Mouse (Mus musculus) c-Kit-positive CD71-positive TER-119-positive erythroid progenitor cells, embryonic 14.5 days (primary cell): ENCODE measurements around the gene Drc1.

Experiments used
- DNase-seq: peaks from one replicate; pipeline ENCODE4 v3.0.0-alpha.2; 2013; ENCODE audit warnings: low spot score

Gene Drc1

DNA sequence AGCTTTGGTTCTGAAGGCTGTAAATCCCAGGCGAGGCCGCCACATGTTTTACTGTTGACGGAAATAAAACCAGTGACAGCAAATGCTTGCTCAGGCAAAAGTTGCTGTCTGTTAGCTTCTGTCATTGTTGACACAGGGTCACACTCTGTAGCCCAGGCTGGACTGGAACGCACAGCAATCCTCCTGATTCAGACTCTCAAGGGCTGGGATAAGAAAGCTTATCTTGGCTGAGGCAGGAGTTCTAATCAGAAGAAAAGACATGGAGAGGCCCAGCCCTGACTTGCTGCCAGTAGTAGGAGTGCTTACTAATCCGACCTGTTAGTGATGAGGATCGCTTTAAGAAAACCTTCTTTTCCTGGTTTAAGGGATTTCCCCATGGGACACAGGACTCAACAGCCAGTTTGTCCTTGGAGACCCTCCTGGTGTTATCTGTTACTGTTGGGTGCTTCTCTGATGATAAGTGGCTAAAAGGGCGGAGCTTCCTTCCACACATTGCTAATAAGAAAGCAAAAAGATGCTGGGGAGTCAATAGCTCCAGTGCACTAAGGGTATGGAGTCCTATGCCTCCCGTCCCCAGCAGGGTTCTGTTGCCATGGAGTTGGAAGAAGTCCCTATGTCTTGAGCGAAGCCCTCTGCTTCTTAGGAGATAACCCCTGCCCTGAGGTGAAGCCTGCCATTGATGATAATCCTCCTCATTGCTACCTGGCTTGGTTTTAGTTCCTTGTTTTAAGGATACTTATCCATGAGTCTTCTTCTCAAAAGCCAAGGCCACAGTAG lies 6.1 kb downstream of the Drc1 start:
- DNase-seq: peak; percentile 71

DNA sequence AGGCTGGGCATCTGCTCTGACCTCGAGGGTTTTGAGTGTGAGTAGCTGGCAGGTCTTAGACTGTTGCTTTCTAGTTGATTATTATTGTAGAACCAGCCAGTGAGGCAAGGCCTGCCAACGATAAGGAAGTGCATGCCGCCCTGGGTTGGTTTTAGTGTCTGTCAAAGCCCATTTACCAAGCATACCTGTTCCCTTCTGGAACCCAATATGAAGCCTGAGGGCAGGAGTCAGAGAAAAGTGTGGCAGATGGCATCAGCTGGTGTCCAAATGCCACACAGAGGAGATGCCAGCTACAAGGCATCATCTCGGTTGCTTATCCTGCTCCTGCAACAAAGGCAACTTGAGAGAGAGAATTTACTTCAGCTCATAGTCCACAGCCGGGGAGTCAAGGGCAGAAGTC lies 59.6 kb downstream of the Drc1 start:
- DNase-seq: no peak

DNA sequence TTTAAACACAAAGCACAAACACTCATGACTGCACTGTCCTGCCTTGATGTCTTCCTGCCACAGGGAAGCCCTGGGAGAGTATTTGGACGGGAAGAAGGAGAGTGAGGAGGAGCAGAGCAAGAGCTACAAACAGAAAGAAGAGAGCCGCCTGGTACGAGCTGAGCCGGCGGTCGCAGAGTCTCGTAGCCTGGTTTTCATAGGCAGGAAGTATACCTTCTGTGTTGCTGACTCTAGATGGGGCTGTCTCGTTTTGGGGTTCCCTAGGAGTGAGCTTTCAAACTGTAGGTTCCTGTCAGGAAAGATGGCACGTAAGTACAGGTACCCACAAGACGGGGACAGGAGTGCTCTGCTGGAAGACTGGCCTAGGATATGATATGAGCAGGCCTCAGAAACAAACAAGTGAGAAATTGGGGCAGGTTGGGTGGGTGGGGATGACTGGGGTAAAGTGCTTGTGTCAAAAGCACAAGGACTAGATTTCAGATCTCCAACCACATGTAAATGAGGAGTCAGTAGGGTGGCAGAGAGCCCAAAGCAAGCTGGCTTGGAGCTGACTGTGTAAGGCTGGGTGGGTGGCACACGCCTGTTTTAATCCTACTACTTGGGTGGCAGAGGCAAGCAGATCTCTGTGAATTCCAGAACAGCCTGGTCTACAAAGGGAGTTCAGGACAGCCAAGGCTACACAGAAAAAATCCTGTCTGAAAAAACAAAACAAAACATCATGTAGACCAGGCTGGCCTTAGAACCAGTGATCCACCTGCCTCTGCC lies 60.6 kb downstream of the Drc1 start:
- no peak for DNase-seq

DNA sequence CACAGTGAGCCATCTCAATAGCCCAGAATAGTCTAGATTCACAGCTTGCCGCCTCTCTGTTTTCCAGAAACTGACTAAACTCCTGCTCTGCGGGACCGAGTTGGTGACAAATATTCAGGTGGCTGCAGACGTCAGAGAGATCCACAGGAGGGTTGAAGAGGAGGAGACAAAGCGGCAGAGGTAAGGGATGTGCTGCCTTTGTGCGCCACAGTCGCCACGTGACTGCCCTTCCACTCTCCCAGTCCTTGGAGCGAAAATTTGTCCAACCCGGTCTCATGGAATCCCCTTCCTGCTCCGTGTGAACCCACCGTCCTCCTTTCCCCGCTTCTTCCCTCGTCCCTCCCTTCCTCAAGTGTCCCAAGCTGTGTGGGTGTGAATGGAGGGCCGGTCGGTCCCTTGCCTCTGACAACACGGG lies 61.4 kb downstream of the Drc1 start:
- no peak for DNase-seq

DNA sequence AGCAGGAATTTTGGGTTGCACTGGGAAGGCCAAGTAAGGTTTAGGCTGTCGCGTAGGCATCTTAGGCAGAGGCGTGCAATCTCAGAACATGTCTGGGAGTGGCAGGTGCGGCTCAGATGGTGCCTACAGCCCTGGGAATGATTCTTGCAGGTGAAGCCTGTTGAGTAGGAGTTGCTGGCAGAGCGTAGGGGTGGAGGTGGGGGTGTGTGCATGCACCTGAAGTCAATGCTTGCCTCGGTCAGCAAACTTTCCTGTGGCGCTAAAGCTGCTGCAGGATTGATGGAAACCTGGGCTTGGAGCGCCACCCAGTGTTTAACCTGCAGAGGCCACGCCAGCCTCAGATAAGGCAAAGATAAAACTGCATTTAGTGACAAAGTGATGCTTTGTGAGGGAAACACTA lies 61.9 kb downstream of the Drc1 start:
- DNase-seq: peak; percentile 45

DNA sequence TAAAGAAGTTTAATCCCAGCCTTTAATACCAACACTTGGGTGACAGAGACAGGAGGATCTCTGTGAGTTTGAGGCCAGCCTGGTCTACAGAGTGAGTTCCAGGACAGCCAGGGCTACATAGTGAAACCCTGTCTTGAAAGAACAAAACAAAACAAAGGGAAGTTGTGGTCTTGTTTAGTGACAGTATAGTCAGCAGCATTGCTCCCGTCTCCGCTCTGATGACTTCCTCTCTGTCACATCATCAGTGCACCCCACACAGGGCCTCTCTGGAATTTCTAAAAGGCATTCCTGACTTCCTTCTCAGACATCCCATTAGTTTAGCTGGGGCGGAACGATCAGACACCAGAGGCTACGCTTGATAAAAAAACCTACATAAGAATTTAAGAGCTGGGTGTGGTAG lies 62.7 kb downstream of the Drc1 start:
- DNase-seq: no peak

DNA sequence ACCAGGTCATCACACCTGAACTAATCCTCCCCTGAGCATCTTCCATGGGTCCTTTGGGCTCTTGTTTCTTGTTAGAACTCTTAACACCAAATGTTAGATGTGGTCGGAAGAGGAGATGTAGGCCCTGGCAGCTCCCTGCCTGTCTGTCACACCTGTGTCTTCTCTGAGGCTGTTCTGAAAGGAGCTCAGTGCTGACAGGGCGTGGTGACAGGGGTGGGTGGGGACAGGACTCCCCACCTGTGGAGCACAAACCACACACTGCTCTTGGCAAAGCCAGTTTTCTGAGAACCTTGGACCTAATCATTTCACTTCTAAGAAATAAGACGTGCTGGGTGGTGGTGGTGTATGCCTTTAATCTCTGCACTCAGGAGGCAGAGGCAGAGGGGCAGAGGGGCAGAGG lies 72.4 kb downstream of the Drc1 start:
- no peak for DNase-seq

DNA sequence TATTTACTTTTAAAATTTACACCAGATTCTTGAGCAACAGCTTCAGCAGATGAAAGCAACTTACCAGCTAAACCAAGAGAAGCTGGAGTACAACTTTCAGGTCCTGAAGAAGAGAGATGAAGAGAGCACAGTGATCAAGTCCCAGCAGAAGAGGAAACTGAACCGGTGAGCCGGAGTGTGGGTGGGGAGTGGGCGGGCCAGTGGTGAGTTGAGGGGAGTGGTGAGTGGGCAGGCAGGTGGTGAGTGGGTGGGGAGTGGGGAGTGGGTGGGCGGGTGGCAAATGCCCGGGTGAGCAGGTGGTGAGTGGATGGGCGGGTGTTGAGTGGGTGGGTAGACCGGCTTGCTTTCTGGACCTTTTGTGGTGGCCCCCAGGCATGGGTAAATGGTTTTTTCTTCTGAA lies 73.9 kb downstream of the Drc1 start:
- no peak for DNase-seq

DNA sequence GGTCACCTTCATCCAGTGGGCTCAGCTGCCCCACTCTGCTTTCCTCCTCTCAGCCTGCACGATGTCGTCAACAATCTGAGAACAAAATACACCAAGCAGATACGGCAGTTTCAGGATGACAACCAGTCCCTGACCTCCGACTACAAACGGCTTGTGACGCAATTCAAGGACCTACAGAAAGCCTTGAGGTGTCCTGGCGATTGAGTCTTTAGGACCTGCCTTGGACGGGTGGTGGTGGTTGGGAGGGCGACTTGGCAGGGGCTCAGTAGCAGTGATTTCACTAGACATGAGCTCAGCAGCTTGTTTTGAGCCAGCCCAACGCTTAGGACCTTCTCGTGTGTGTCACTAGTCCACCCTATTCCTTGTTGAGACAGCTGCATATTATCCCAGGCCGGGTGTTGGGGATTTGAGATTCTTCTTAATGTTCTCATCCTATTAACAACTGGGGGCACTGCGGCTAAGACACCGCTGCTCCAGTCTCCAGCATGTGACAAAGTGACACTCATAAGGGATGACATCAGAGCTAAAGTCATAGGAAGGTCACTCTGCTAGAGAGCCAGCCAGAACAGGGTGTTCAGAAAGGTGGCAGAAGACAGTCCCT lies 74.5 kb downstream of the Drc1 start:
- DNase-seq: no peak

DNA sequence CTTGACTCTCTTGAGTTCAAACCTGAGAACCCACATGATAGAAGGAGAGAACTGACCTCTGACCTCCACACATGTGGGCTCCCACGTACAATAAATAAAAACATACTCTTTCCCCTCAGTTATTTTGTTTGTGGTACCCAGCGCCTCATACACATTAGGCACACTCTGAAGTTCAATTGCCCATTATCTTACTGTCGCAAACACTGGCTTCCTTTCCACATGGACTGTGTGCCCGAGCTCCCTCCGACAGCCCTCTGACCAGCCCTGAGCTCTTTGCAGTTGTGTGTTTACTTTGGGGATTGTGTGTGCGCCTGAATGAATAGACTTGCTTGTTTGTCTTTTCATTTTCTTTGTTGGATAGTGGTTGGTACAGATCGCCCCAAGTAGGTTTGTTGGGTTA lies 75.5 kb downstream of the Drc1 start:
- no peak for DNase-seq

DNA sequence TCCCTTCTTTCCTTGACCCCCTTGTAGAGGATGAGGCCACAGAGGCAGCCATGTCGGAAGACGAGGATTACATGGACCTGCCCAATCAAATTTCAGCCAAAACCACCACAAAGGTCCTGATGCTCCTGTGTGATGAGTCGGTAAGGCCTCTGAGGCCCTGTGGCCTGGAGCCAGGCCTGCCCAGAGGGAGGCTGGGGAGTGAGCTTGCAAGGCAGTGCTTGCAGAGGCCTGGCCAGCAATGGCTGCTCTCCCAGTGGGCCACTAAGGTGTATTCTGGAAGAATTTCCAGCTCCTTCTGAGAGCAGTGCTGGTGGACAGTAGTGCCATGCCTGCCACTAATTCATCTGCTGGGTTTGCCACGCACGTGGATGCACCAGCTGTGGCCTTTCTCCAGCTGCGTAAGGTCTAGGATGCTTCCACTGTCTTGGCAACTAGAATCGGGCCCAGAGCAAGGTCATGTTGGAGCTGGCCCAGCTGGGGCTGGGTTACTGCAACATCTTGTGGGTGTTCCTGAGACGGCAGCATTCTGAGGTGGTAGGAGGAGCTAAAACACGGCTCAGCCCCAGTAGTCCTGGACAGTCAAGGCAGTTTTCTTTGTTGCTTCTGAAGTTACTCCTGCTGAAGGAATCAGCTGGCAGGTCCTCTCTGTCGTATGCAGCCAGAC lies 77.4 kb downstream of the Drc1 start:
- DNase-seq: no peak

DNA sequence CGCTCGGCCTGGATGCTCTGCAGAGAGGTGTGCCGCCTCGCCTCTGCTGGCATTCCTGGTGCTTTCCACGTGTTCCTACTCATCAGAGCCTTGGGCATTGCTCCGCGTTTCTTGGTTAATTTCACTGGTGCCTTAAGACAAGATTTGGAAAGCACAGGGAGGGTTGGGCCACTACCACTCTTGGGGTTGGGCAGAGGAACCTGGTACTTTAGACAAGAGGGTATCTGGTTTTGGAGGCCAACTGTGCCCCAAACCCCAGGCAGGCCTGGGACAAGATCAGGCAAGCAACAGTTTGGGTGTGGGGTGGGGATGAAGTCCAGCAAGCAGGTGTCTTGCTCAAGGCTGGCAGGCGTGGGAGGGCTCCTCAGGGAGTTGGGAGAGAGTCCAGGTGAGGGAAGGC lies 86.2 kb downstream of the Drc1 start:
- no peak for DNase-seq

DNA sequence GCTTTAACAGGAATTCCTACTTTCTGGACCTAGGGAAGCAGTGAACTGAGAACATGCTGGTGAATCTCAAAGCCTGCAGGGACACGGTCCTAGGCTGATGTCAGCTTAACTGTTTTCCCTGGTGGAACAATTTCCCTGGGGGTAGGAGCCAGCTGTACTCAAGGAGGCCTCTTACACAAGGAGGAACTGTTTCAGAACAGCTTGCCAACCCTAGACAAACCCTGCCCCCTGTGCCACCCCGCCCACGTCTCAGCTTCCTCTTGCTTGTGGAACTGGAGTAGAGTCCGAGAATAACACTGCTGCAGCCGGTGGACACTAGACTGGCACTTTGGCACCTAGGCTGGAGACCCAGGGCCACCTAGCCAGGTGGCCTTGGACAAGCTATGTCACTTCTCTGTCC lies 88.2 kb downstream of the Drc1 start:
- no peak for DNase-seq

DNA sequence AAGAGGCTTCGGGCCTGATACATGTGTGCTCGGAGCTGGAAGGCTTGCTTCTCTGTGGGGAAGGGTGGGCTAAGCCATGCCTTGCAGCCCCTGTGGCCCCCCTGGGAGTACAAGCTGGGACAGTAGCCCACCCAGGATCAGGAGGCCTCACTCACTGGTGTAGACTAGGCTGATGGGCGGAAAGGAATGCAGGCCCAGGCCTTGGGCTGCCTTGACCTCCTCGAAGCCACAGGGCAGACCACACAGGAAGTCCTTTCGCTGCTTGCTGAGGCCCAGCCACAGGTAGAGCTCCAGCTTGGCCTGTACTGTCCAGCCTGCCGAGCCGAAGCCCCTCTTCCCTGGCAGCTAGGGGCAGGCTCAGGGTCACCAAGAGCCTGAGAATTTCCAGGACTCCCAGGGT lies 101.7 kb downstream of the Drc1 start:
- no peak for DNase-seq

DNA sequence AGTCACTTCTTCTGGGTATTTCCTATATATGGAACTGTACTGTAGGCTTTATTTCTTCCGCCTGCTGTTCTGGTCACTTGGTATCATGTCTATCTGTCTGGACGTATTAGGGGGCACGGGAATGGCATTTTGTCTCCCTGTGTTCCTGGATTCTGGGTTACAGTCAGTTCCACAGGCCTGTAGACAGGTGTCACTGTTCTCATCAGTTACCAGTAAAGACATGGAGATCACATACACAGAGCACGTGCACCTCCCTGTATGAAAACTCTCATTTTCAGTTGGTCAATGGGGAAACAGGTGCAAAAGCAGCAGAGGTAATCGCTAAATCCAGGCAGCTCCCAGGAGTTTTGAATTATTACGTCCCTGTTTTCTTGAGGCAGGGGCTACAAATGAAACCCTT lies 106.5 kb downstream of the Drc1 start:
- DNase-seq: no peak

DNA sequence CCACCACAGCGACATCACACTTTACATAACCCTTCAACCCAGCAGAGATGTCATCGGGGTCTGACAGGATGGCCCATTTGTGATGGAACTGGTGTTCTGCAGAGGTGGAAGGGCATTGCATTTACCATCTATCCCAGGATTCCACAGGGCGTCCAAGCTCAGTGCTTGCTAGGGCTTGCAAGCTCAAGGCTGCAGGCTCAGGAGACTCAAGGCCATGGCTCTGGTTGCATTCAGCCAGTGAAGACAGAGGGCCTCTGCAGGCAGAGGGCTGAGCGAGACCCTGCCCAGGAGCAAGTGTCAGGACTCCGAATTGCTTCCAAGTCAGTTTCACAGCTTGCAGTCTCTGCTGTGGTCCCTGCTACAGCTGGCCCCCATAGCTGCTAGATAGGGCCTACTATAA lies 108.6 kb downstream of the Drc1 start:
- no peak for DNase-seq

DNA sequence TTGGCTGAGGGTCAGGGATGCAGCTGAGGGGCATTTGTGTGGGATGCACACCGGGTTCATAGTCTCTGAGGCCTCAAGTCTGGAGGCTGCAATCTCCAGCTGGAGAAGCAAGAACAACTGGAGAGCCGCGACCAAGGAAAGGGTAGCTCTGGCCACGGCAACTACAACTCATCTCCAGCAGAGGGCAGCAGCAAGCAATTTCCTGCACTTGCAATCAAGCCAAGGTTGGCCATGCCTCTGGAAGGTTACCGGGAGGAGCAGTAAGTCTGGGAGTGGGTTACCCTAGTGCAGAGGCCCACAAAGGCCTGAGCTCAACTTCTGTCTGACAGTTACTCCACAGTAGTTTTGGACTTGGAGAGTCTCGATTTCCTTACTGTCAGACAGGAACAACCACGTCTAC lies 110.3 kb downstream of the Drc1 start:
- DNase-seq: peak; percentile 39

DNA sequence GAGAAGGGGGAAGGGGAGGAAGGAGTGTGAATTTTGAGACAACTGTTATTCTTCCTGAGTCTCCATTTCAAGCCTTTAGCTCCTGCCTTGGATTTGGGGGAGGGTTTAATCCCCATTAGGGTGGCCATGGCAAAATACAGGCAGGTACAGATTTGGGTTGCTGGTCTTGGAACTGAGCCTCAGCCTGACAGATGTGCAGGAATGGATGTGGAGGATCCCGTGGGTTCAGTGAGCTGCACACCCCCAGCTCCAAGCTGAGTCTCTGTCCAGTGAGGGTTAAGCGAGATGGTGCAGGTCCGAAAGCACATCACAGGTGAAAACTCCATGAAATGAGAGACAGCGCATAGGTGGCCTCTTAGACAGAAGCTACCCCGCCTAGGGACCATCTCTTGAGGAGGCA lies 119.3 kb downstream of the Drc1 start:
- no peak for DNase-seq

DNA sequence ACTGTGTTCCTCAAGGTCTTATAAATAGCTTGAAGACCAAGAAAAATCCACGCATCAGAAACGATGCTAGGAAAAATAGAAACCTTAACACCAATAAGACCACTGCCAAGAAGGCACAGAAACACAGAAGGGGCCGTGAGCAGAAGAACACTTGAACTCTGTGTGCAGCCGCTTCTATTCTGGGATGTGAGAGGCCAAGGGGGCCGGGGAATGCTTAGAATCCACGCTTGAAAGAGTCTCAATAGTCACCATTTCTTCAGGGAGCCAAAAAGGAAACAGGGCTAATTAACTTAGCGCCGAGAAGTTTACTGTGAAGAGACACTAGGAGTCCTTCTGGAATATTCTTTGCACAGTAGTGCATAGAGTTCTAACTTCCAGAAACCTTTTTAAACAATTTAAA lies 120.0 kb downstream of the Drc1 start:
- no peak for DNase-seq

DNA sequence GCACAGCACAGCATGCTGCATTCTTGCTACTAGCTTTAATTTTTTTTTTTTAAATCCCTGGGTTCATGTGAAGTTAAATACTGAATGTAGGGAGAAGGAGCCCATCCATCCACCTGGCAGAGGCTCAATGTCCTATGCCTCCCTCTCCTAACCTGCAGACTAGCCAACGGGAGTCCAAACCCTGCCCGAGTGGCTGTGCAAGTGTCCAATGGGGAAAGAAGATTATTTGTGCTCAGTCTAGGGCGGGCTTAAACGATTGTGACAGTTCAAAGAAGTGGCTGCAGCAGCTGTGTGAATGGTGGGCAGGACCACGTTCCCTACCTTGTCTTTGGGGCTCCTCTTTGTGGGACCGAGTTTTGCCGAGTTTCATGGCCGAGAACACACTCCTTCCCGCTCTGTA lies 125.7 kb downstream of the Drc1 start:
- DNase-seq: no peak

DNA sequence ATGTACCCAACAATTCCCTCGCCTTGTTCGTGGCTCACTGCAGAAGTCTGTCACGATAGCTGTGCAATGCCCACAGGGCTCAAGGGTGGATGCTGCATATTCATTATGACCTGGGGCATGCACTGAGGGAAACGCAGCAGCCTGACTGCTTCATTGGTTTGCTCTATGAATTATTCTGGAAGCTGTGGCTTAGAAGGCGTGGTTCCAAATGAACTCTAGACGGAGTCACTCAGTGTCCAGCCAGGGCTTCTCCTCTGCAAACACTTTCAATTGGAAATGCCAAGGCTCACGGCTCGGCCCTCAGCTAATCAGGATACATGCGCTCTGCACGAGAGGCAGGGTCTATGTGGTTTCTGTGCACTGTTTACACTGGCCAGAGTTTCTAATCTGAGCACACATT lies 130.3 kb downstream of the Drc1 start:
- DNase-seq: no peak

DNA sequence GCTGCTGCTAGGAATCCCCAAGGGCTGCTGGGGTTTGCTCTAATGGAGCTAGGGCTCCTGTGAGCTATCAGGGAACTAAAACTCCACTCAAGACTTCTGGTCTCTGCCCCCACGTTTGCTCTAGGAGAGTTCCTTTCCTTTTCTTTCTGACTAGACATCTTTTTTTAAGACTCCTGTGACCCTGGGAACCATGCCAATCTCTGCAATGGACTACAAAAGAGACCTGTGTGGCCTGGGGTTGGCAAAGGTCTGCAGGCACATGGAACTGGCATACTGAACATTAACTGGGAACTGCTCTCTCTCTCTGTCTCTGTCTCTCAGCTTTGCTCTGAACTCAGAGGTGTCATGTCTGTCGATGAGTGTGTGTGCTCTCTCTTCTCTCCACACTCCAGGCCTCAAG lies 134.2 kb downstream of the Drc1 start:
- DNase-seq: no peak

DNA sequence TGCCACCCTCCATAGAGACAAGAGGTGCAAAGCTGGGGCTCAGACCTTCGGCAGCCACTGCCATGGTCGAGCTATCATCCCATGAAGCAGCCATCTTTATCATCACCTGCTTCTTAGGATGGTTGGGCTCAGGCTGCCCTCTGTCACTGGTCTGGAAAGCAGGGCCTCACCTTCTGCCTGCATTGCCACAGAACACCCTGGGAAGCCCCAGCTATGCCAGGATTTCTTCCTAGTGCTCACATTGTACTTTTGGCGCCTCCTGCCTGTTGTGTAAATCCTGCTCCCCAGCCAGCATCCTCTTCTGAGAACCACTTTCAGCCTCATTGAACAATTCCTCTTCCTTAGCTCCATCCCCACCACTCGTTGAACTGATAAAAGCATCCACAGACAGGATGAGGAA lies 134.7 kb downstream of the Drc1 start:
- no peak for DNase-seq
